Mouse (Mus musculus) natural killer cell, adult 2 months (primary cell): ENCODE data around the gene Ubqln1.

Experiments
- DNase-seq, 2 experiments: peaks; one replicate each; pipeline ENCODE4 v3.0.0; 2022; ENCODE audit warnings: low spot score in 2 of 2

The Ubqln1 gene

GRCm38 (mm10) chr13:58201343-58201742 lies 14.1 kb downstream of the Ubqln1 start:
- DNase-seq, result no peak

- no peak for DNase-seq
These were observed 17.3 kb downstream of the Ubqln1 start for GRCm38 (mm10) chr13:58197981-58198640.

DNA sequence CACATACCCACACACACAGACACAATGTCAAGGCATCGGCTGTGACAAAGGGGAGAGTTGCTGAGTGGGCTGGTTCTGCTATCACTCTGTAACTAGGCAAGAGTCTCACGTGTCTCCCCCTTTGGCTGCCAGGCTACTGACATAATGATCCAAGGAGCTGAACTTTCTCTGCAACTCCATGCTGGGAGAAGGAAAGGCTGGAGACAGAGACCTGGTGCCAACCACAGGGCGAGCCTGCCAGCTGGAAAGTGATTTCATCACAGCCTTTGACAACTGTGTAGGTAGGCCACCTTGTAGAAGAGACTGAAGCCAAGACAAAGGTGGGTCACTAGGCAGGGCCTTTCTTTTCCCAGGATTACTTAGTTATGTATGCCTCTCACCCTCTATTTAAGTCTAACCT lies 18.2 kb downstream of the Ubqln1 start:
- DNase-seq, result no peak

DNA sequence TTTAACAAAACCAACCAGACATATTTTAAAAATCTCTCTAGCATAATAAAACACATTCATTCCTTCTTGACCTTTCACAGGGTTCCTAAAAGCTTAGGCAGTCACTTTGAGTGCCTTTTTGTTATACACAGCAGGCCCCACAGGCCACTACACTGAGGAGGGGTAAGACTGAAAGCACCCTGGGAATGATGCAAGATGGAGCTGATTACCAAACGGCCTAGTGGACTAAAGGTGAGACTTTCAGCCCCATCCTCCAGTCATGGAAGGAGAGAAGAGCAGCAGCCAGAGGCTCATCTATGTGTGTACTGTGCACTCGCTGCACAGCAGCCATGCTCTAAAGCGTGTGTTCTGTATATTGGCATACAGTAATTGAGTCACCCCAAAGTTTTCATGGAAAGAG lies 20.5 kb downstream of the Ubqln1 start:
- DNase-seq, result no peak

DNA sequence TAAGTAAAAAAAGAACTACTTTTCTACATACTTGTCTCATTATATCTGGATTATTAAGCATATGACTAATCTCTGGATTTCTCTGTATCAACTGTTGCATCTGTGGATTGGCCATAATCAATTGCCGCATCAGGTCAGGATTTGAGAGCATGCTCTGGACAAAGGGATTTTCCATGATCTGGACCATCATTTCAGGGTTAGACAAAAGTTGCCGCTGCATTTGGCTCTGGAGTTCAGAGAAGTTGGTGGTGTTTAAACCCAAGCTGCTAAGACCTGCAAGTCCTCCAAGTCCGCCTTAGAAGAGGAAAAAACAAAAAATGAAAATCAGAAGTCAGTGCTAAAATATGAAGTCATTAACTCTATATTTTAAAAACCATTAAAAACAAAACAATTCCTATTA lies 22.2 kb downstream of the Ubqln1 start:
- DNase-seq, result no peak

DNA sequence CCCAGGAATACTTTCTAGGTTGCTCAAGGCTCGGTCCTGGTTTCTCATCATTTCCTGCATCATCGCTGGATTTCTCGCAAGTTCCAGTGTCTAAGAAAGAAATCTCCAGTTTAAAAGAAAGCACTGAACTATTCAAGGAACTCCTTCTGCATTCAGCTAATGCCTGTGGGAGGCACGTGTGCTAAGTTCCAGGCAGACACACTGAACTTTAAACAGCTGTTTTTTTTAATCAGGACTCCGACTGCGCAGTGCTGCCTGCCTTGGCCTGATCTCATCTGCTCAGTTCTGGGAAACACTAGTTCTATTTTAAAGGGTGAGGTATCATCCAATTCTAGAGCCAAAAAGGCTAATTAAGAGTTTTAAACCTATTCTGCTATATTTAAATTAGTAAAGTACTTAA lies 23.3 kb downstream of the Ubqln1 start:
- DNase-seq, result no peak

DNA sequence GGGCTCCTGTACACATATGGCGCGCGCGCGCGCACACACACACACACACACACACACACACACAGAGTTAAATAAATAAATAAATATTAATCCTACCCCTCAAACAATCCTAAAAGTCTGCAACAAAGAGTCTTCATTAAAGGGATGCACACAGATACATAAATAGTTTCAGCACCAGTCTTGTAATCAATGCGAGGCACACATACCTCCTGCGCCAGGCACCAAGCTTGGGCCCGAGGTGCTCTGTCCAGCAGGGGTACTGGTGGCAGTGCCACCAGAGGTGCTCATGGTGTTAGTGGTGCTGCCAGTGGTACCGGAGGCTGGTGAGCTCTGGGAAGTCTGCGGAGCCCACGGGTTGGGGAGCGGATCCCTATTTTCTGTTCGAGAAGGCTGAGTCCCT lies 23.9 kb downstream of the Ubqln1 start:
- DNase-seq, result no peak

GRCm38 (mm10) chr13:58189473-58189872 lies 26.0 kb downstream of the Ubqln1 start:
- DNase-seq, result no peak

- peak; percentile 78 to 87 for DNase-seq
These were observed 27.0 kb downstream of the Ubqln1 start for GRCm38 (mm10) chr13:58188412-58188811.

DNA sequence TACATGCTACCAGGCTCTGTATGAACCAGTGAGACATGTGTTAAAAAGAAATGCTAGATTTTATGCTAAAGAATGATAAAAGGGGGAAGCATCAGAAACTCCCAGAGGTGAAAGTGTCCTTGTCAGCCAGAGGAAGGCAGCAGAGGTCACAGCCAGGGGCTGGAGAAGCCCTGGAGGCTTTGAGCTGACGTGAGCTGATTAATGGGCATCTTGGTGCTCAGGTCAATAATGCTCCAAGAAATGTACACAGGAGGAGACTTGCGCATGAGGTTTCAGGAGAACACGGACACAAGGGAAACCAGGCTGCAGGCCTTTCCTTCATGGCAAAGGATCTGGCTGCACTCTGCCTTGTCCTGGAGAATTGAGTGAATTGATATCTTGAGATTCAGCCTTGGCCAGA lies 27.7 kb downstream of the Ubqln1 start:
- DNase-seq, result no peak

- DNase-seq, result no peak
These were observed 29.2 kb downstream of the Ubqln1 start for GRCm38 (mm10) chr13:58186281-58186680.

- no peak for DNase-seq
These were observed 31.3 kb downstream of the Ubqln1 start for GRCm38 (mm10) chr13:58184111-58184510.

- no peak for DNase-seq
These were observed 33.6 kb downstream of the Ubqln1 start for GRCm38 (mm10) chr13:58181607-58182551.

- peak; percentile 97 for DNase-seq
These were observed 37.8 kb downstream of the Ubqln1 start for GRCm38 (mm10) chr13:58177511-58178208.

GRCm38 (mm10) chr13:58176105-58176504 lies 39.3 kb downstream of the Ubqln1 start:
- no peak for DNase-seq

- no peak for DNase-seq
These were observed 47.3 kb downstream of the Ubqln1 start for GRCm38 (mm10) chr13:58168119-58168518.

- no peak for DNase-seq
These were observed 52.1 kb downstream of the Ubqln1 start for GRCm38 (mm10) chr13:58163343-58163742.

GRCm38 (mm10) chr13:58160761-58161160 lies 54.7 kb downstream of the Ubqln1 start:
- DNase-seq, result no peak

- peak; percentile 79 to 86 for DNase-seq
These were observed 57.1 kb downstream of the Ubqln1 start for GRCm38 (mm10) chr13:58158099-58158912.

DNA sequence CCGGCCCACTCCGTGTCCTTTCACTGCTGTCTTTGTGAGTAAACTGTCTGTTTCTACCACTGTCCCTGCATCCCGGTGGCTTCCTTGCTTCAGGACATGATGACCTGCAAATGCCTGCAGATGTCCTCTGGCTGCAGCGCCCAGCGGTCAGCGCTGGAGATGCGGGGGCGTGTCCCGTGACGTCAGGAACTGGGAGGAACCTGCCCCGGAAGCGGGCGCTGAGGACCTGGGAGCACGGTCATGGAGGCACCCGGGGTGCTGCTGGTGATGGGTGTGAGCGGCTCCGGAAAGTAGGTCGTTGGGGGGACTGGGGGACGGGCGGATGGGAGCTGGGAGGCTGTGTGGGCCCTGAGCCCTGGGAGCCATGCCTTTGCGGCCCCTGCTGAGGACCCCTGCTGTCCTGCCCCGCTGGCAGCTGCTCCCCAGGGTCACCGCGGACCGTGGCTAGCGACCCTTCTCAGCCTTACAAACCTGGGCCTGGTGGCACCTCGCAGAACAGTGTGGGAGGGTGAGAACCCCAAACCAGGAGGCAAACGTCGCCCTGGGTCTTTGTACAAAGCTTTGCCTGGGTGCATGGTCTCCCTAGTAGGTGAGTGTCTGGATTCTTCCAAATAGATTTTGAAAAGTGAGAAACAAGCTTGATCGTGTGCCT lies 57.9 kb downstream of the Ubqln1 start, which contains the start of gene Idnk:
Gene Idnk (plus strand): TSS at position 203 of the 652 bp plus-strand sequence.
- peak; percentile 74 to 75 for DNase-seq

- no peak for DNase-seq
These were observed 58.4 kb downstream of the Ubqln1 start for GRCm38 (mm10) chr13:58157036-58157435.
